8 mouse cellular contexts compared by ENCODE assay signal in the genomic region with DNA sequence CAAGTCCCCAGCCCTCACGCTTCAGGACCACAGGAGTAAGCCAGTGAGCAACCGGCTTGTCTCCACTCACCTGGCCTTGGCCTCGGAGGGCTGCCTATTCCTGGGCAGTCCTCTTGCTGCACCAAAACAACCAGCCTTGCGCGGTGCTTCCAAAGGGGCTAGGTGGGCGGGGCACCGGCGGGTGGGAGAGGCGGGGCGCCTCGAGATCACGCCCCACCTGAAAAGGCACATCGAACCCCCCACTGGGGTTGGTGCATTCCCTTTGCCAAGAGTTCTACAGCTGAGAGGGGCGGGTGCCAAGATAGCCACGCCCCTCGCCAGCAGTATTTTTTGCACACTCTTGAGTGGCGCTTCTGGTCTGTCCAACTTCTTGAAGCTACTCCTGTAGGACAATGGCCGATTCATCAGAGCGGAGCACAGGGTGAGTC. TPM values are rescaled to one million over a fixed set of nuclear protein-coding genes. Genes with fewer than 3 reads are reported as not detected.
A peak's percentile ranks its signal among the peaks of the same experiment; 100 is the strongest.
DNase-seq lines count a peak whose midpoint lies in the region; ATAC-seq lines count a peak whose summit lies in the region.

No protein-coding gene starts in this region.

- H3K4me1 ChIP-seq in heart, embryonic 15.5 days (replicated peaks), result peaks cover 6% of the 10 kb centered on the region; the same call in 1 of the 2 replicates
- H3K4me1 ChIP-seq in forebrain, embryonic 10.5 days, result peaks cover 13% of the 10 kb centered on the region

- no peak overlapping the region for H3K27ac ChIP-seq in heart, embryonic 15.5 days
- H3K27ac ChIP-seq in forebrain, embryonic 10.5 days, result no peak overlapping the region

- DNase-seq in heart, adult 18-20 months, result no peak
- no peak for DNase-seq in forebrain, embryonic 10.5 days (ENCODE audit: extremely low spot score, low spot score)
- DNase-seq in kidney, postnatal 36 days, result peak; percentile 14 to 42
- DNase-seq in cerebellum, postnatal 36 days, result no peak
- no peak for DNase-seq in frontal cortex, postnatal 25 days (ENCODE audit: low spot score in 2 of 2)
- DNase-seq in adrenal gland, postnatal 36 days, result no peak

- H3K9ac ChIP-seq in heart, embryonic 15.5 days, result no peak overlapping the region

- no peak; the same call in 1 of the 2 replicates for ATAC-seq in heart, embryonic 15.5 days (replicated peaks; ENCODE audit: insufficient number of reproducible peaks, insufficient read depth, low FRiP score, low read depth)
- peak; percentile 56 for ATAC-seq in megakaryocyte-erythroid progenitor cell, adult 5-6 weeks (replicated peaks; ENCODE audit: low FRiP score, low TSS enrichment, poor library complexity, severe bottlenecking)

- no peaks in the 10 kb centered on the region for H3K9me3 ChIP-seq in heart, embryonic 15.5 days (replicated peaks)
- no peaks in the 10 kb centered on the region for H3K9me3 ChIP-seq in forebrain, embryonic 10.5 days

- H3K27me3 ChIP-seq in heart, embryonic 15.5 days, result peaks cover 3% of the 10 kb centered on the region; the same call in 1 of the 2 replicates
- H3K27me3 ChIP-seq in forebrain, embryonic 10.5 days (ENCODE audit: poor library complexity, severe bottlenecking), result peaks cover 18% of the 10 kb centered on the region

- peak overlapping the region; percentile 16 for H3K4me3 ChIP-seq in heart, embryonic 15.5 days
- peak overlapping the region; percentile 44 for H3K4me3 ChIP-seq in forebrain, embryonic 10.5 days

- 10% methylated on average over 19 of the region's 19 CpGs for WGBS in heart, embryonic 15.5 days
- 3% methylated on average over 19 of the region's 19 CpGs for WGBS in forebrain, embryonic 10.5 days

- no peaks in the 10 kb centered on the region for H3K36me3 ChIP-seq in heart, embryonic 15.5 days
- no peaks in the 10 kb centered on the region for H3K36me3 ChIP-seq in forebrain, embryonic 10.5 days (replicated peaks)

- H3K4me2 ChIP-seq in heart, embryonic 15.5 days, result peak overlapping the region; percentile 53

RNA-seq across cellular contexts. Expression of gene Fcho1, which starts 16.2 kb away (rescaled TPM):
- 1.9 and 13.2 TPM in 2 replicates for polyA plus RNA-seq in heart, embryonic 15.5 days (2015; fragmentation: Nextera tagmentation; extraction: Ambion mirVana)
- 1 to 10 TPM in 1 of 2 experiments, under 1 TPM in 1; 0.79 to 2.4 TPM for total RNA-seq in heart, adult 18-20 months (2021)
- 12.6 and 13.2 TPM in 2 replicates for polyA plus RNA-seq in forebrain, embryonic 10.5 days (2016; fragmentation: Nextera tagmentation; extraction: Ambion mirVana)
- 183 and 235 TPM in 2 replicates for total RNA-seq in megakaryocyte-erythroid progenitor cell, adult 5-6 weeks (2014; fragmentation: Nextera tagmentation)
- total RNA-seq in megakaryocyte-erythroid progenitor cell, adult 5-6 weeks (2017), result 68.1 and 88.4 TPM in 2 replicates
- total RNA-seq in adrenal gland, postnatal 36 days (2021), result 1 to 10 TPM in 1 of 2 experiments, under 1 TPM in 1; 0.50 to 3.2 TPM

RNA-seq across cellular contexts. Expression of gene B3gnt3, which starts 40.1 kb away (rescaled TPM):
- 3.4 and 4.0 TPM in 2 replicates for polyA plus RNA-seq in heart, embryonic 15.5 days (2015; fragmentation: Nextera tagmentation; extraction: Ambion mirVana)
- 1 to 10 TPM; 4.9 to 5.9 TPM for total RNA-seq in heart, adult 18-20 months (2021)
- 0.41 and 0.69 TPM in 2 replicates for polyA plus RNA-seq in forebrain, embryonic 10.5 days (2016; fragmentation: Nextera tagmentation; extraction: Ambion mirVana)
- 0.42 and 0.79 TPM in 2 replicates for total RNA-seq in megakaryocyte-erythroid progenitor cell, adult 5-6 weeks (2014; fragmentation: Nextera tagmentation)
- 0.30 and 0.99 TPM in 2 replicates for total RNA-seq in megakaryocyte-erythroid progenitor cell, adult 5-6 weeks (2017)
- total RNA-seq in adrenal gland, postnatal 36 days (2021), result 1 to 10 TPM; 4.0 to 4.5 TPM

RNA-seq across cellular contexts. Expression of gene Insl3, which starts 52.7 kb away (rescaled TPM):
- 1.7 and 3.8 TPM in 2 replicates for polyA plus RNA-seq in heart, embryonic 15.5 days (2015; fragmentation: Nextera tagmentation; extraction: Ambion mirVana)
- 1 to 10 TPM; 1.3 to 1.6 TPM for total RNA-seq in heart, adult 18-20 months (2021)
- 0.26 TPM in 1 of 2 replicates, not detected in the other for polyA plus RNA-seq in forebrain, embryonic 10.5 days (2016; fragmentation: Nextera tagmentation; extraction: Ambion mirVana)
- 6.4 and 17.6 TPM in 2 replicates for total RNA-seq in megakaryocyte-erythroid progenitor cell, adult 5-6 weeks (2014; fragmentation: Nextera tagmentation)
- 0.88 and 4.8 TPM in 2 replicates for total RNA-seq in megakaryocyte-erythroid progenitor cell, adult 5-6 weeks (2017)
- 1 to 10 TPM; 4.0 to 4.7 TPM for total RNA-seq in adrenal gland, postnatal 36 days (2021)

Comparison
In these comparisons a context has a peak if more than half of its experiments do, and no peak if none do; other contexts are left out.
1. DNase-seq: peak in kidney, postnatal 36 days (2 of 2); none in heart, adult 18-20 months (0 of 2), forebrain, embryonic 10.5 days (single experiment), cerebellum, postnatal 36 days (0 of 2), frontal cortex, postnatal 25 days (0 of 2) and adrenal gland, postnatal 36 days (0 of 2).
2. RNA of gene Fcho1, which starts 16.2 kb away (total RNA-seq): 68.1 to 235 TPM in megakaryocyte-erythroid progenitor cell, adult 5-6 weeks; 0.50 to 3.2 TPM in adrenal gland, postnatal 36 days and 0.79 to 2.4 TPM in heart, adult 18-20 months; every median in the first group is over 10 times any median in the second.